Mouse (Mus musculus) liver, adult 10 weeks (tissue): ENCODE measurements around the gene Fam72a. TPM values are rescaled to one million over a fixed set of nuclear protein-coding genes. Genes with fewer than 3 reads are reported as not detected.

ENCODE experiments used
- polyA plus RNA-seq: library from polyadenylated mRNA; stranded (reverse); fragments of 350-450 nt; fragmentation: Illumina TruSeq; extraction: RNeasy Lipid Tissue Mini Kit (QIAGEN cat#74804); gene quantifications from one replicate; pipeline ENCODE4 v1.2.3, GENCODE M21; 2014; ENCODE audit warnings: low read depth, low replicate concordance

Fam72a gene
- polyA plus RNA-seq: 3.4 TPM

DNA sequence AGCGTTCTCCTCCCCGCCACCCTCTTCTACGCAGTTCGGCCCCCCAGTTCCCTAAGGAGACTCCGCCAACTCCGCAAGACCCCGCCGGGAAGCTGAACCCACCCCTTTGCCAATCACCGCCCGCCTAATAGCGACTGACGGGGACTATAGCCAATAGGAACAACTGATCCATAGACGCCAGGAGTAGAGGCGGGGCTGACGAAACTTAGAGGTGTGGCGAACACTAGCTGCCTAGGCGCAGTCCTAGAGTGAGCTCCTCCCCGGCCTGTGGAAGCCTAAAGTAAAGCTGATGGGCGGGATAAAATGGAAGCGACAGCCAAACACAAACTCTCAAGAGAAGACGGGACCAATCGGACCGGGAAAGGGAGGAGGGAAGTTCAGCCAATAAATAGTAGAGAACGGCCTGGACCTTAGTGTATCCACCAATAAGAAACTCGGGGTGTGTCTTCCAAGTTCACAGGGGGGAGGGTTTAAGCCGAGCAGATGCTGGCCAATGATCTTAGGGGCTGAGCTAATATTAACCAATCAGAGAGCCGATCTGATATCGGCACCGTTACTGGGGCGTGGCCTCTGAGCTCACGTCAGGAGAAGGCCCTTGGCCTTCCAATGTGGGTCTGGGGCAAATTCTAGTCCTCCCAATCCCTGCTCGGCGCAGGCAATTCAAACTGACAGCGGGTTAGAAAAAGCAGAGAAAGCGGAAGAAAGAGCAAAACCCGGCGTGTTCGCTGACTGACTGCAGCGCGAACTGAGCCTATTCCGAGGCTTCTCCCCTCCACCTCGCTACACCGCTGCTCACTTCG, at the start of gene Fam72a, which contains the start of gene Srgap2:
TSS of gene Fam72a (plus strand) at position 623 of the 800 bp plus-strand sequence.
TSS of gene Srgap2 (minus strand) at position 72 of the 800 bp plus-strand sequence.

Other genes with a start within 250 kb of the Fam72a start
- 11.0 TPM for gene Ikbke, start 248.3 kb upstream of the Fam72a start, polyA plus RNA-seq
- 7.3 TPM for gene Srgap2, start 551 bp upstream of the Fam72a start, polyA plus RNA-seq
- not detected for gene Avpr1b, start 71.3 kb downstream of the Fam72a start, polyA plus RNA-seq
- 0.34 TPM for gene Ctse, start 110.4 kb downstream of the Fam72a start, polyA plus RNA-seq
- 0.34 TPM for gene Rab7b, start 160.8 kb downstream of the Fam72a start, polyA plus RNA-seq
- gene Slc26a9, start 216.1 kb downstream of the Fam72a start, polyA plus RNA-seq: not detected